Mouse (Mus musculus) left cerebral cortex, postnatal 14 days (tissue): ENCODE measurements around the gene Rin2. TPM values are rescaled to one million over a fixed set of nuclear protein-coding genes. Genes with fewer than 3 reads are reported as not detected.
A peak's percentile ranks its signal among the peaks of the same experiment; 100 is the strongest.
"Not testable (repeated sequence)": the region's sequence is repeated elsewhere in the genome, so short reads cannot be mapped to it uniquely, and the experiment has no call there.

Experiments
- DNase-seq, 2 experiments: peaks; one replicate each; pipeline ENCODE4 v3.0.0; 2021 to 2022; ENCODE audit warnings: low spot score in 2 of 2, mixed read lengths in 1 of 2
- intact Hi-C: fragments of 180-260 bp; cut with DNase I; formaldehyde crosslinking; loops from one replicate; pipeline ENCODE4 v1.15.1; 2025
- total RNA-seq, 2 experiments: library from RNA; stranded (reverse); gene quantifications; 2 replicates each; pipeline ENCODE4 v1.2.3; 2021

Rin2 gene
- total RNA-seq, 2 experiments from 2014 or later = 19.3 to 27.7 TPM

DNA sequence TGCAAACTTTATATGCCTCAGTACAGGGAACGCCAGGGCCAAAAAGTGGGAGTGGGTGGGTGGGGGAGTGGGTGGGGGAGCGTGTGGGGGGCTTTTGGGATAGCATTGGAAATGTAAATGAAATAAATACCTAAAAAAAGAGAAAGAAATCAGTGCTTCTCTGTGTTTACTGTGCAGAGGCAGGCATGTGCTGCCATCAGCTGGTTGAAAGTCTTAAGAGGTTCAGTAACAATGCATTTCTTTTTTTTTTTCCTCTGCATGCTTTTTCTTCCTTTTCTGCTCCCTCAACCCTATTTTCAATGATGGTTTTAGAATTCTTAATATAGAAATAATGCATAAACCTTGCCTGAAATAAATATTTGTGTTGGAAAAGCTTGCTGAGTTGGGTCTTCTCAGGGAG lies 47.3 kb downstream of the Rin2 start:
- DNase-seq, intact Hi-C loops: not testable (repeated sequence)

GRCm38 (mm10) chr2:145724288-145724687 lies 49.3 kb downstream of the Rin2 start:
- DNase-seq = peak; percentile 35 to 72
- intact Hi-C loops = no loop called here

- intact Hi-C loops = no loop called here
- no peak for DNase-seq
Observed at GRCm38 (mm10) chr2:145729414-145729813, 54.4 kb downstream of the Rin2 start.

GRCm38 (mm10) chr2:145730189-145730880 lies 55.3 kb downstream of the Rin2 start:
- no peak for DNase-seq
- intact Hi-C loops = no loop called here

GRCm38 (mm10) chr2:145730905-145731304 lies 55.9 kb downstream of the Rin2 start:
- intact Hi-C loops = no loop called here
- DNase-seq = no peak

- intact Hi-C loops = no loop called here
- DNase-seq = no peak
Observed at GRCm38 (mm10) chr2:145735079-145735478, 60.1 kb downstream of the Rin2 start.

DNA sequence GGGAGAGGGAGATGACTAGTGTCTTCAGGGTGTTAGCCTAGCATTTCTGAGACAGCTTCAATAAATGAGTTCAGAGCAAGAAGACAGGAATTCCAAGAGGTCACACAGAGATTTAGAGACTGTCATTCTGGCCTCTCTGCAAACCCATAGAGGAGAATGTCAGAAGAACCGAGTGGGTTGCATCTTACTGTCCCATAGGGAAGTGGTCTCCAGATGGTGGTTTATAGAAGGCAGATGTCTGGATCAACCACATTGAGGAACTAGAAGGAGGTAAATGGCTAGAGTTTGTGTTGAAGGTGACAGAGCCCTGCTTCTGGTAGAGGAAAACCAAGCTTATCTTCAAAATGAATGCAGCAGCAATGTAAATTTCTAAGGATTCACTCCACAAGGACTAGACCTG lies 61.5 kb downstream of the Rin2 start:
- intact Hi-C loops = no loop called here
- DNase-seq = no peak

DNA sequence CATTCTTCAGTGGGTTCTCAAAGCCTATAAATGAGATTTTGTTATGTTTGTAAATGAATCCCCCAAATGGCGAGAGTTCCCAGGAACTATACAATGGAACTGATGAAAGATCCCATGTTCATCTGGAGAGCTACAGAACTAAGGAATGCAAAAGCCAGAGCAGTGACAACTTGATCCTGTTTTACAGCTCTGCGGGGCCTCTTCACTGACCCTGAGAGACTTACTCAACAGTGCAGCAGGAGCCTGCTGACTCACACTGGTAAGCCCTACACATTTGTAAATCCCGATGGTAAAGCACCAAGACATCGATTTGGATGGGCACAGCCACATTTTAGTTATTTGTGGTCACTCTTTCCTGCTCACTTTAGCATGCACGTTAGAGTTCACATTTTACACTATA lies 62.2 kb downstream of the Rin2 start:
- no peak for DNase-seq

DNA sequence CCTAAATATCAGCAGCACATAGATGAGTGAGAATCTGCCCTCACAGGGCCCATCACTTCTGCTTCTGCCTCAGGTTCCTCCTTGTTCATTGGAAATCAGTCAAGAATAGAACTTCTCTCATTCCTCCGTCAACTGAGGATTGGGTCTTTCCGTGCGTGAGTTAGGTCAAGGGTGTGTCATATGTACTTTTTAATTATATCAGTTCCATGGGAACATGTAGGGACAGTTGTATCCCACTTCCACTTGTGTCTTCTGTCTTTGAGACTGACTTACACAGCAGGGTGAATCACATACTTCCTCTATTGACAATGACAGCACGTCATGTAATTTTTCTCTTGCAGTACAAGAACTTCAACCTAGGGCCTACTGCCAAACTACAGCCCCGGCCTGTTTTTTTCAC lies 65.7 kb downstream of the Rin2 start:
- no peak for DNase-seq
- intact Hi-C loops = no loop called here

More for the DNA sequence above, 62.2 kb downstream of the Rin2 start:
- intact Hi-C loops = no loop called here

- intact Hi-C loops = no loop called here
- DNase-seq = no peak
Observed at GRCm38 (mm10) chr2:145742795-145743710, 68.0 kb downstream of the Rin2 start.

DNA sequence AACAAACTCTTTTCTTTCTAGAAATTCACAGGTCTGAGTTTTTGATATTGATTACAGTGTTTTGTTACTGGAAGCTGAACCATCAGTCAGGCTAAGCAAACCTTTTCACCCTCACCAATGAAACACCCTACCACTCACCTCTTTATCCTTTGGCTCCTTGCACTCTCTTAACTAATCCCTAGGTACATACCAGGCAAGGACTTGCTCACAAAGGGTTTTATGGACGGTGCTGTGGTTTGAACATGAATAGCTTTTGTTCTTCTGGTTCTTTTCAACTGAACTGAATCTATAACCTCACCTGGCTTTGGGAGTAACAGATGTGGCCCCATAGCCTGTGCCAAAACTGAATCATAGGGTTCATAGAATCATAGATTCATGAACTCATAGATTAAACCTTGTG lies 71.4 kb downstream of the Rin2 start:
- no peak for DNase-seq
- intact Hi-C loops = no loop called here

DNA sequence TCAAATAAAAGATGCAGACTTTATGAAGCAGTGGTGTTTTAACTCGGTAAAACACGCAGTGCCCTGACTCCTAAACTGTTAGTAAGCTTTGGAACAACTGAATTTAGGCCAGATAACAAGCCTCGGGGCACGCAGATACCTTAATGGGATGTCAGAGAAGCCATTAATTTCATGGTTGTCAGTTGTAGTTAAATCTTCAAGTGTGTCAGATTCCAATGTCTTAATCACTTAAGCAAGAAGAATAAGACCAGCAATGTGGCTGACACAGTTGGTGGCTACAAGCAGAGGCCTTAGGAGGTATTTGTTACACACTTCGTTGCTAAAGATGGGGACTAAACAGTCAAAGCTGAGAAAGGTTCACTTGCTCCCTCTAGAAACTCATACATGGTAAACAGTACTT lies 74.6 kb downstream of the Rin2 start:
- DNase-seq = no peak
- intact Hi-C loops = no loop called here

- DNase-seq = peak in 1 of 2 experiments; percentile 18
- intact Hi-C loops = no loop called here
Observed at GRCm38 (mm10) chr2:145752572-145752971, 77.6 kb downstream of the Rin2 start.

DNA sequence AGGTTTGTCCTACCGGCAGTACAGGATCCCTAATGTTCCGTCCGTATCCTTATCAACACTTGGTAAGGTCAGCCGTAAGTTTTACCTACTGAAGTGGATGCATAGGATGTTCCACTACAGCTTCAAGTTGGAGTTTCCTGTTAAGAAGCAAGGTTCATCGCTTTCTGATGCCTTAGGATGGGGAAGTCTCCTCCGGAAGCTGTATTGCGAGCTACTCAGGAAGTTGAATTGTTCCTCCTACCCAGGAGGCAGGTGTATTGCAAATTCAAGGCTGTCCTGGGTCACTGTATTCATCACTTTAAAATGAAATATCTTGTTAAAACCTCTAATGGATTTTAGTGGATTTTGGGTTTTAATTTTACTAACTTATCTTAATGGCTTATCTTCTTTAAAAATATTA lies 79.0 kb downstream of the Rin2 start:
- intact Hi-C loops = no loop called here
- no peak for DNase-seq

- intact Hi-C loops = no loop called here
- DNase-seq = no peak
Observed at GRCm38 (mm10) chr2:145755864-145756822, 81.1 kb downstream of the Rin2 start.

- intact Hi-C loops = no loop called here
- DNase-seq = no peak
Observed at GRCm38 (mm10) chr2:145760121-145760520, 85.1 kb downstream of the Rin2 start.

GRCm38 (mm10) chr2:145761436-145761835 lies 86.4 kb downstream of the Rin2 start:
- intact Hi-C loops = no loop called here
- DNase-seq = no peak

GRCm38 (mm10) chr2:145769964-145770363 lies 94.9 kb downstream of the Rin2 start:
- DNase-seq = no peak
- intact Hi-C loops = no loop called here

- intact Hi-C loops = no loop called here
- DNase-seq = no peak
Observed at GRCm38 (mm10) chr2:145770730-145771536, 95.9 kb downstream of the Rin2 start.
